ENCODE assay signal across 8 mouse cellular contexts in genomic region chr3:137918172-137918931, GRCm38 (mm10). TPM values are rescaled to one million over a fixed set of nuclear protein-coding genes. Genes with fewer than 3 reads are reported as not detected.
DNase-seq lines count a peak whose midpoint lies in the region; ATAC-seq lines count a peak whose summit lies in the region.

Gene Lamtor3 (plus strand): TSS chr3:137918506.

- peak within 1 kb of the TSS; percentile 80 for H3K27ac ChIP-seq in brown adipose tissue, adult 24 weeks (replicated peaks; ENCODE audit: low read depth, low read length)
- H3K27ac ChIP-seq in heart, embryonic 14.5 days (replicated peaks in 1 of 2; ENCODE audit: control insufficient read depth in 1 of 2, insufficient read depth in 1 of 2, low read depth in 2 of 2, low read length in 2 of 2), result peak within 1 kb of the TSS; percentile 66 to 81
- H3K27ac ChIP-seq in liver, embryonic 13.5 days, result peak within 1 kb of the TSS; percentile 94
- H3K27ac ChIP-seq in stomach, embryonic 16.5 days (ENCODE audit: low read length), result peak within 1 kb of the TSS; percentile 85

- H3K27me3 ChIP-seq in heart, embryonic 14.5 days (ENCODE audit: control insufficient read depth, insufficient read depth, low read length), result no peaks in the 10 kb centered on the region
- H3K27me3 ChIP-seq in liver, embryonic 13.5 days, result no peaks in the 10 kb centered on the region
- no peaks in the 10 kb centered on the region for H3K27me3 ChIP-seq in stomach, embryonic 16.5 days (ENCODE audit: control insufficient read depth, insufficient read depth, low read length)

- no peaks in the 10 kb centered on the region for H3K4me1 ChIP-seq in brown adipose tissue, adult 24 weeks (ENCODE audit: control insufficient read depth, insufficient read depth, insufficient read length, low read length)
- H3K4me1 ChIP-seq in heart, embryonic 14.5 days (ENCODE audit: control insufficient read depth in 2 of 2, insufficient read depth in 2 of 2, low read length in 2 of 2), result peaks cover 2 to 14% of the 10 kb centered on the region in 2 experiments; a peak in 2 of 4 replicates
- peaks cover 30% of the 10 kb centered on the region for H3K4me1 ChIP-seq in liver, embryonic 13.5 days (replicated peaks)
- H3K4me1 ChIP-seq in stomach, embryonic 16.5 days (ENCODE audit: control insufficient read depth, insufficient read depth, low read length), result peaks cover 16% of the 10 kb centered on the region

- peak; percentile 92 for DNase-seq in CD4-positive, CD25-positive, alpha-beta regulatory T cell, adult 2 months (ENCODE audit: low read depth, low spot score)
- peak; percentile 58 for DNase-seq in fibroblast of lung, adult 2 months (ENCODE audit: low read depth)
- DNase-seq in kidney, postnatal 14 days, result peak; percentile 93
- peak; percentile 82 for DNase-seq in liver, embryonic 13.5 days
- DNase-seq in neural tube, embryonic 10.5 days (ENCODE audit: extremely low spot score, low spot score), result peak; percentile 88

- H3K9me3 ChIP-seq in heart, embryonic 14.5 days (ENCODE audit: control insufficient read depth, low read length), result no peaks in the 10 kb centered on the region
- no peaks in the 10 kb centered on the region for H3K9me3 ChIP-seq in liver, embryonic 13.5 days (replicated peaks)
- no peaks in the 10 kb centered on the region for H3K9me3 ChIP-seq in stomach, embryonic 16.5 days (replicated peaks; ENCODE audit: control insufficient read depth, low read length)

- H3K4me2 ChIP-seq in heart, embryonic 14.5 days (ENCODE audit: low read length), result peak within 1 kb of the TSS; percentile 65
- H3K4me2 ChIP-seq in liver, embryonic 13.5 days, result peak within 1 kb of the TSS; percentile 83
- H3K4me2 ChIP-seq in stomach, embryonic 16.5 days (ENCODE audit: low read depth, low read length), result peak within 1 kb of the TSS; percentile 81

- peak; percentile 83 for ATAC-seq in heart, embryonic 14.5 days (ENCODE audit: insufficient number of reproducible peaks, insufficient read depth, low FRiP score, low read depth)
- peak; percentile 94 for ATAC-seq in liver, embryonic 13.5 days (ENCODE audit: low read depth)
- ATAC-seq in stomach, embryonic 16.5 days (ENCODE audit: insufficient read depth, low FRiP score), result peak; percentile 91

- H3K36me3 ChIP-seq in heart, embryonic 14.5 days (ENCODE audit: control insufficient read depth, insufficient read depth, low read length), result peaks cover 23% of the 10 kb centered on the region
- peaks cover 17% of the 10 kb centered on the region for H3K36me3 ChIP-seq in liver, embryonic 13.5 days
- 0 out of 2 replicates have a peak, but pooled peaks cover 4% of the 10 kb centered on the region for H3K36me3 ChIP-seq in stomach, embryonic 16.5 days (ENCODE audit: control insufficient read depth, insufficient read depth, low read length)

- WGBS in heart, embryonic 14.5 days, result under 1% methylated on average over 47 of the region's 47 CpGs
- WGBS in liver, embryonic 13.5 days (ENCODE audit: insufficient replicate concordance), result under 1% methylated on average over 47 of the region's 47 CpGs
- WGBS in stomach, embryonic 16.5 days, result under 1% methylated on average over 47 of the region's 47 CpGs

- H3K9ac ChIP-seq in heart, embryonic 14.5 days (ENCODE audit: low read length), result peak within 1 kb of the TSS; percentile 93
- H3K9ac ChIP-seq in liver, embryonic 13.5 days, result peak within 1 kb of the TSS; percentile 94
- peak within 1 kb of the TSS; percentile 86 for H3K9ac ChIP-seq in stomach, embryonic 16.5 days (ENCODE audit: low read length)

- peak within 1 kb of the TSS; percentile 98 for H3K4me3 ChIP-seq in brown adipose tissue, adult 24 weeks (ENCODE audit: insufficient read depth, low read depth, low read length)
- H3K4me3 ChIP-seq in heart, embryonic 14.5 days (ENCODE audit: control insufficient read depth in 1 of 2, insufficient read depth in 1 of 2, low read depth in 1 of 2, low read length in 2 of 2), result peak within 1 kb of the TSS; percentile 83 to 89
- H3K4me3 ChIP-seq in liver, embryonic 13.5 days (replicated peaks), result peak within 1 kb of the TSS; percentile 97
- H3K4me3 ChIP-seq in stomach, embryonic 16.5 days (replicated peaks; ENCODE audit: low read length), result peak within 1 kb of the TSS; percentile 95

RNA-seq across cellular contexts. Expression of gene Lamtor3, which starts in this region (rescaled TPM):
- 52.1 and 57.9 TPM in 2 replicates for polyA plus RNA-seq in brown adipose tissue, adult 24 weeks (2012; ENCODE audit: insufficient read depth, insufficient read length, missing spikeins)
- 103 and 116 TPM in 2 replicates for polyA plus RNA-seq in heart, embryonic 14.5 days (2014; fragmentation: Nextera tagmentation; extraction: Ambion mirVana)
- 65.6 and 78.3 TPM in 2 replicates for polyA plus RNA-seq in liver, embryonic 13.5 days (2015; fragmentation: Nextera tagmentation; extraction: Ambion mirVana)
- polyA plus RNA-seq in stomach, embryonic 16.5 days (2015; fragmentation: Nextera tagmentation; extraction: Ambion mirVana), result 113 and 118 TPM in 2 replicates

Comparison
In these comparisons a context has a peak if more than half of its experiments do, and no peak if none do; other contexts are left out.
1. Peak in every context shown above with its lines: DNase-seq, ATAC-seq, H3K4me3 ChIP-seq and H3K27ac ChIP-seq.